Mouse (Mus musculus): Measurements from ENCODE around the gene Mettl14. TPM values are rescaled to one million over a fixed set of nuclear protein-coding genes. Genes with fewer than 3 reads are reported as not detected.
"Not testable (repeated sequence)": the region's sequence is repeated elsewhere in the genome, so short reads cannot be mapped to it uniquely, and the experiment has no call there.

Gene Mettl14
- total RNA-seq, 2 experiments from 2014 or later, result 16.6 to 21.7 TPM

GRCm38 (mm10) chr3:123369161-123369560 lies 16.7 kb downstream of the Mettl14 start:
- ATAC-seq (replicated peaks; ENCODE audit: poor library complexity, severe bottlenecking), result no peak

GRCm38 (mm10) chr3:123366820-123367219 lies 19.1 kb downstream of the Mettl14 start:
- not testable (repeated sequence) for ATAC-seq (replicated peaks; ENCODE audit: poor library complexity, severe bottlenecking)

- no peak for ATAC-seq (replicated peaks; ENCODE audit: poor library complexity, severe bottlenecking)
These were observed 29.4 kb downstream of the Mettl14 start for GRCm38 (mm10) chr3:123356377-123356991.

- no peak for ATAC-seq (replicated peaks; ENCODE audit: poor library complexity, severe bottlenecking)
These were observed 31.5 kb downstream of the Mettl14 start for GRCm38 (mm10) chr3:123354388-123354787.

GRCm38 (mm10) chr3:123353661-123354060 lies 32.2 kb downstream of the Mettl14 start:
- ATAC-seq (replicated peaks; ENCODE audit: poor library complexity, severe bottlenecking), result no peak

GRCm38 (mm10) chr3:123353183-123353582 lies 32.7 kb downstream of the Mettl14 start:
- ATAC-seq (replicated peaks; ENCODE audit: poor library complexity, severe bottlenecking), result peak; percentile 54

- no peak for ATAC-seq (replicated peaks; ENCODE audit: poor library complexity, severe bottlenecking)
These were observed 34.4 kb downstream of the Mettl14 start for GRCm38 (mm10) chr3:123351519-123351918.

GRCm38 (mm10) chr3:123350602-123351001 lies 35.3 kb downstream of the Mettl14 start:
- no peak for ATAC-seq (replicated peaks; ENCODE audit: poor library complexity, severe bottlenecking)

GRCm38 (mm10) chr3:123348080-123348802 lies 37.7 kb downstream of the Mettl14 start:
- ATAC-seq (replicated peaks; ENCODE audit: poor library complexity, severe bottlenecking), result no peak

GRCm38 (mm10) chr3:123343690-123344089 lies 42.2 kb downstream of the Mettl14 start:
- no peak for ATAC-seq (replicated peaks; ENCODE audit: poor library complexity, severe bottlenecking)

- ATAC-seq (replicated peaks; ENCODE audit: poor library complexity, severe bottlenecking), result no peak
These were observed 44.9 kb downstream of the Mettl14 start for GRCm38 (mm10) chr3:123341049-123341448.

GRCm38 (mm10) chr3:123338666-123339195 lies 47.2 kb downstream of the Mettl14 start:
- no peak for ATAC-seq (replicated peaks; ENCODE audit: poor library complexity, severe bottlenecking)

- no peak for ATAC-seq (replicated peaks; ENCODE audit: poor library complexity, severe bottlenecking)
These were observed 48.1 kb downstream of the Mettl14 start for GRCm38 (mm10) chr3:123337853-123338252.

- peak; percentile 50 for ATAC-seq (replicated peaks; ENCODE audit: poor library complexity, severe bottlenecking)
These were observed 49.0 kb downstream of the Mettl14 start for GRCm38 (mm10) chr3:123336951-123337350.

GRCm38 (mm10) chr3:123336455-123336854 lies 49.5 kb downstream of the Mettl14 start:
- no peak for ATAC-seq (replicated peaks; ENCODE audit: poor library complexity, severe bottlenecking)

- no peak for ATAC-seq (replicated peaks; ENCODE audit: poor library complexity, severe bottlenecking)
These were observed 50.4 kb downstream of the Mettl14 start for GRCm38 (mm10) chr3:123335480-123335879.

- peak; percentile 70 for ATAC-seq (replicated peaks; ENCODE audit: poor library complexity, severe bottlenecking)
These were observed 51.0 kb downstream of the Mettl14 start for GRCm38 (mm10) chr3:123334947-123335346.

- peak; percentile 62 for ATAC-seq (replicated peaks; ENCODE audit: poor library complexity, severe bottlenecking)
These were observed 52.9 kb downstream of the Mettl14 start for GRCm38 (mm10) chr3:123333055-123333424.

GRCm38 (mm10) chr3:123332330-123333054 lies 53.4 kb downstream of the Mettl14 start:
- ATAC-seq (replicated peaks; ENCODE audit: poor library complexity, severe bottlenecking), result no peak

- ATAC-seq (replicated peaks; ENCODE audit: poor library complexity, severe bottlenecking), result no peak
These were observed 55.7 kb downstream of the Mettl14 start for GRCm38 (mm10) chr3:123330221-123330620.

GRCm38 (mm10) chr3:123329251-123329650 lies 56.7 kb downstream of the Mettl14 start:
- no peak for ATAC-seq (replicated peaks; ENCODE audit: poor library complexity, severe bottlenecking)

All from granulocyte monocyte progenitor cell, adult 5-6 weeks (primary cell).